ENCODE assay signal across 17 mouse cellular contexts in the genomic region with DNA sequence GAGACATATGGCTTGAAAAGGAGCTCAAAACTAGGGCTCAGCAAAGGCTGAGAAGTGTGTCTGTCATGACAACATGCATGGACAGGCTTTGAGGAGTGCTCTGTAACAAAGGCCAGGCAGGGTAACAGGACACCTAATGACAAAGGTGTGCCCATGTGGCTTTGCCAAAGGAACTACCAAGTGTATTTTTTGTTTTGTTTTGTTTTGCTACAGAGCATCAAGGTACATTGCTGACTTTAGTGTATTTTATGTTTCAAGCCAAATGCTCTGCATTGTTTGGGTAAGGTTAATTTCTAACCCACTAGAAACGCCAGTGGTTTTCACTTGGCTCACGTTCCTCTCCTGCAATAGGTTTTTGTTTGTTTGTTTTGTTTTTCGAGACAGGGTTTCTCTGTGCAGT. TPM values are rescaled to one million over a fixed set of nuclear protein-coding genes. Genes with fewer than 3 reads are reported as not detected.
A peak's percentile ranks its signal among the peaks of the same experiment; 100 is the strongest.
DNase-seq lines count a peak whose midpoint lies in the region; TF ChIP-seq lines count a peak whose summit lies in the region.
"Had no signal": no experiment of that assay in that cellular context is flagged by ENCODE, and none has a peak within 500 bp of the region (broad histone marks: within the 10 kb centered on the region; RNA-seq: fewer than 3 reads in every experiment).

No protein-coding gene starts in this region.

- H3K9ac ChIP-seq in liver, adult 2 months (ENCODE audit: low read depth, low read length), result no peak overlapping the region

- 31% methylated on average over 3 of the region's 3 CpGs for WGBS in kidney, adult 2 months
- 15% methylated on average over 3 of the region's 3 CpGs for WGBS in liver, adult 2 months

- TF ChIP-seq POLR2A in kidney, adult 2 months (IDR thresholded peaks at IDR 0.05; ENCODE audit: low read depth, low read length), result no peak
- no peak for TF ChIP-seq POLR2A in liver, adult 2 months (IDR thresholded peaks at IDR 0.05; ENCODE audit: extremely low read depth, insufficient read depth, low read length)

- H3K79me2 ChIP-seq in liver, adult 2 months (ENCODE audit: control insufficient read depth, insufficient read depth, low read length), result no peaks in the 10 kb centered on the region

- no peaks in the 10 kb centered on the region for H3K36me3 ChIP-seq in kidney, adult 2 months (ENCODE audit: control insufficient read depth, insufficient read depth, low read length)
- H3K36me3 ChIP-seq in liver, adult 2 months (ENCODE audit: control insufficient read depth, insufficient read depth, low read length), result no peaks in the 10 kb centered on the region
- H3K36me3 ChIP-seq: G1E had no signal

- H3K4me1 ChIP-seq in kidney, adult 2 months (ENCODE audit: control insufficient read depth, insufficient read depth, low read length), result 0 out of 2 replicates have a peak, but pooled peaks cover 2% of the 10 kb centered on the region
- H3K4me1 ChIP-seq in liver, adult 2 months (ENCODE audit: control insufficient read depth, insufficient read depth, low read length), result peaks cover 2% of the 10 kb centered on the region; the same call in 1 of the 2 replicates

- no peaks in the 10 kb centered on the region for H3K27me3 ChIP-seq in kidney, adult 2 months (replicated peaks; ENCODE audit: control insufficient read depth, insufficient read depth, low read length)
- no peaks in the 10 kb centered on the region for H3K27me3 ChIP-seq in liver, adult 2 months (ENCODE audit: control insufficient read depth, insufficient read depth, low read length)
- H3K27me3 ChIP-seq: CH12.LX, Patski had no signal

- no peak overlapping the region for H3K4me3 ChIP-seq in kidney, adult 2 months (ENCODE audit: insufficient read depth, low read depth, low read length)
- no peak overlapping the region for H3K4me3 ChIP-seq in liver, adult 2 months (ENCODE audit: insufficient read depth, low read depth, low read length)

- no peak for TF ChIP-seq CTCF in kidney, adult 2 months (conservative IDR thresholded peaks at IDR 0.05; ENCODE audit: insufficient read depth, insufficient read length, low read depth, low read length)
- TF ChIP-seq CTCF in liver, adult 2 months (IDR thresholded peaks at IDR 0.05; ENCODE audit: low read depth, low read length), result no peak

- no peak overlapping the region for H3K27ac ChIP-seq in kidney, adult 2 months (ENCODE audit: insufficient read depth, low read depth, low read length)
- H3K27ac ChIP-seq in liver, adult 2 months (replicated peaks; ENCODE audit: insufficient read depth, low read depth, low read length), result peak overlapping the region; percentile 31; the same call in 1 of the 2 replicates

- DNase-seq in kidney, adult 2 months, result peak; percentile 23
- DNase-seq in kidney, postnatal 4 days, result no peak
- peak; percentile 94 for DNase-seq in liver, adult 2 months (ENCODE audit: extremely low read depth, low read depth, low spot score)
- DNase-seq in liver, result no peak
- DNase-seq: adrenal gland, adult 2 months; adrenal gland, adult 8-10 months; adrenal gland, postnatal 10 days; adrenal gland, postnatal 14 days; adrenal gland, postnatal 25 days; adrenal gland, postnatal 36 days; B cell, adult 2 months; cerebellum, adult 11 months; cerebellum, adult 11-12 months; cerebellum, adult 18-20 months had no signal

RNA-seq across cellular contexts. Expression of gene Mmadhc, which starts 42.5 kb away (rescaled TPM):
- polyA plus RNA-seq in kidney, adult 2 months (2012; rRNA removed), result 48.4 and 58.6 TPM in 2 replicates
- 72.1 and 74.2 TPM in 2 replicates for total RNA-seq in liver, adult 2 months (2014; rRNA removed)
- polyA plus RNA-seq in liver, adult 2 months (2012; rRNA removed), result 37.9 and 47.9 TPM in 2 replicates

Comparison
In these comparisons a context has a peak if more than half of its experiments do, and no peak if none do; other contexts are left out.
1. DNase-seq: peak in kidney, adult 2 months (single experiment) and liver, adult 2 months (single experiment); none in kidney, postnatal 4 days (0 of 2) and liver (single experiment).